Mouse (Mus musculus) adipocyte (in vitro differentiated cells): ENCODE results near the gene Tenm3.
"Not testable (repeated sequence)": the region's sequence is repeated elsewhere in the genome, so short reads cannot be mapped to it uniquely, and the experiment has no call there.

Experiments
- DNase-seq: peaks from one replicate; pipeline ENCODE4 v3.0.0-alpha.2; 2016; ENCODE audit warnings: low spot score

Gene Tenm3

GRCm38 (mm10) chr8:48203611-48204010 lies 640.1 kb downstream of the Tenm3 start:
- no peak for DNase-seq

DNA sequence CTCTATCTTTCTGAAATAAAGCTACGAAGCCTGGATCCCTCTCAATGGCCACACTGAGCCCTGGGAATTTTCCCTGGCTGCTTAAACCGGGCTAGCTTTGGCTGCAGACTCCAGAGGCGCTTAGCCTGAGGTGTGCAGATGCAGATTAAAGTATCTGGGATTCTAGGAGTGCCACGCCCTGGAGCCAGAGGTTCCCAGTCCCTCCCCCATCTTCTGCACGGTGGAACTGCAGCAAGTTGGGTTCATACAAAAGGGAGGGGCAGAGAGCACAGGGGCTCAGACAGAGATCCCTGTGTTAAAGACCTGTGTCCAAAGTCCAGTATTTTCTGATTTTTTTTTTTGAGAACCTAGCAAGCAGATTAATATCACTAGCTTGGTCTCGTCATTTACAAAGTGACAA lies 640.6 kb downstream of the Tenm3 start:
- DNase-seq: no peak

- no peak for DNase-seq
Measured at GRCm38 (mm10) chr8:48202632-48203031, 641.1 kb downstream of the Tenm3 start.

GRCm38 (mm10) chr8:48199171-48199570 lies 644.6 kb downstream of the Tenm3 start:
- DNase-seq: peak; percentile 76

DNA sequence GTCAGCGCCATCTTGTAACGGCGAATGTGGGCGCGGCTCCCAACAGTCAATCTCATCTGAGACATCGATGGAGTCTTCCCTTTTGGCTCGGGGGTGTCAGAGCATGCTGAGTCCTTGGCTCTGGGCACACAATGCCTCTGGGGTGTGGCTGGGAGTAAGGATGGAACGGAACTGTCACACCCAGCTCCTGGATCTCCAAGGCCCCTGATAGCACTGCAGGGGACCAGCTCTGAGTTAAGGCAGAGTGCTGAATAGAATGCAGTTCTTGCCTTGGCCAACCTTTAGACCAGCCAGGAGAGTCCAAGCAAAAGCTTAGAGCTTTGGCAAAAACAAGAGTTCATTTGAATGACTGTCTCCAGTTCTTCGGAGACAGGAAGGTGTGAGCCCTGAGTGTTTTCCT lies 647.8 kb downstream of the Tenm3 start:
- DNase-seq: no peak

DNA sequence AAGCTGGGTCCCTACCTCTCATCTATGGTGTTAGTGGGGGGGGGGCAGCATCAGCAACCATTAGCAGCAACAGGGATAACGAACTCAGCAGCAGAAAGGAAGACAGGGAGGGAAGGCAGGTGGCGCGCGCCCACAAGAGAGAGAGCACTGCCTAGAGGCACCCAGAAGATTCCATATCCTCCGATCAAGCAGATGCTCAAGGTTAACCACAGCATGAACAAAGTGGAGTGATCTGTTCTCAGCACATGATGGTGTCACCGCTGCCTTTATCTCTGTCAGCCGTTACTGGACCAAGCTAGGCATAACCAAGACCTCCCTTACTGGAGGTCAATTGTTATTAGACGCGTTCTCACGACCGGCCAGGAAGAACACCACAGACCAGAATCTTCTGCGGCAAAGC lies 655.2 kb downstream of the Tenm3 start:
- no peak for DNase-seq

DNA sequence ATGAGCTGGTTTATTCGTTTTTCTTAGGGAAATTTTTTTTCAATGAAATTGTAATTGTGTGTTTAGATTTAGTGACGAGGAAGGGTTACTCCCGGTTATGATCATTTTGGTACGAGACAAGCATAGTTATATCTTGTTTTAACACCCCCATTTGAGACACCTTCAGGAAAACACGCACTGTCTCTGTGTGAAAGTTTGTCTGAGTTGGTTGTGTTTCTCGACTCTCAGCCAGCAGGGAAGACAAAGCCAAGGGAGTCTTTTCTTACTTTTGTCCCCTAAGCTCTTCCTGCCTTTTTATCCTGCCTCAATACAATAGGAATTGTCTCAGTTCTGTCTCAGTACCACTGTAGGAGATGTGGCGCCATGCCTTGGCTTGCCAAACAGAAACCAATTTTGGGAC lies 660.0 kb downstream of the Tenm3 start:
- no peak for DNase-seq

DNA sequence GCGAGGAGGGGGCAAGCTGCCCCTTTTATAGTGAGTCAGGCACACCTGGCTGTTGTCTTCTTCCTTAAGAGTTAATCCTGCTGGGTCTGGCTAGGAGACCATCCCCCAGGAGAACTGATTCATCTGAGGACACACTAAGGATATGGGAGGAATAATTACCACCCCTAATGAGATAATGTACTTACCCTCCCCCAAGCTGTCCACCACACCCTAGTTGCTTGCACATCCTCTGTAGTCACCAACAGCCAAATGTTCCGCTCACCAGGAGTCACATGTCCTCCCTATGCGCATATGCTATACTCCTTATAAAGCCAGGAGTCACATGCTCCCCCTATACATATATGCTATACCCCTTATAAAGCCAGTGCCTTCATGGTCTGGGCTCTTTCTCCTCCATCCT lies 662.8 kb downstream of the Tenm3 start:
- DNase-seq: no peak

- DNase-seq: not testable (repeated sequence)
Measured at GRCm38 (mm10) chr8:48180146-48180545, 663.6 kb downstream of the Tenm3 start.

DNA sequence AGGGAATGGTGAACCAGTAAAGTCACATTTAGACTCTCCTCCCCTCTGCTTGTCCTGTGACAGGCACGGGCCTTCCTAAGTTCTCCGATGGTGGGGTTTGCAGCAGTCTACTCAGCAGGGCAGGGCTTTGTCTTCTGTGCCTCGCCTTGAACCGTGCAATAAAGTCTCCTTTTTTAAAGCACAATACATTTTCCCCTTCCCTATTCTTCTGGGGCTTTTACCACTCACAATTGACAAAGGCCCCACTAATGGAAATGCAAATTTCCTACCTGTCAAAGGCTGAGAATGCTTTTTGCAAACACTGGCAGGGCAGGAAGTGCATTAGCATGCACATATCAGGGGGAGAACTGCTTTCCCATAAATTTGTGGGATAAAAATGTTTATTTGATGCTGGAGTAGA lies 664.8 kb downstream of the Tenm3 start:
- DNase-seq: no peak

DNA sequence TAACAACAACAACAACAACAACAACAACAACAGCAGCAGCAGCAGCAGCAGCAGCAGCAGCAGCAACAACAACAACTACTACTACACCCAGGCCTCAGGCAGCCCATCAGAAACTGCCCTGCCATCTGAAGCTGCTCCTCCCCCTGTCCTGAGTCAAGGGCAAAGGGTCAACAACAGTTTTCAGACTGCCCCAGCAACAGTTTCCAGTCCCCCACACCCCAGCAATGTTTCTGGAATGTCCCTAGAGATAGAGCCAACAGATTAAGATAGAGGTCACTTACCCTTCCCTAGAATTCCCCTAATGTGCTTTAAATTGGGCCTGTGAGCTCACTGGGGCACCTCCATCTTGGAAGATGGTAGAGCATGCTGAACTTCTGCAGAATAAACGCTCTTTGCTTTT lies 665.9 kb downstream of the Tenm3 start:
- no peak for DNase-seq
